Mouse (Mus musculus): ENCODE data around the gene Pigb. TPM values are rescaled to one million over a fixed set of nuclear protein-coding genes. Genes with fewer than 3 reads are reported as not detected.
A peak's percentile ranks its signal among the peaks of the same experiment; 100 is the strongest.

The Pigb gene
- polyA plus RNA-seq, 1 experiment: 8.2 TPM

DNA sequence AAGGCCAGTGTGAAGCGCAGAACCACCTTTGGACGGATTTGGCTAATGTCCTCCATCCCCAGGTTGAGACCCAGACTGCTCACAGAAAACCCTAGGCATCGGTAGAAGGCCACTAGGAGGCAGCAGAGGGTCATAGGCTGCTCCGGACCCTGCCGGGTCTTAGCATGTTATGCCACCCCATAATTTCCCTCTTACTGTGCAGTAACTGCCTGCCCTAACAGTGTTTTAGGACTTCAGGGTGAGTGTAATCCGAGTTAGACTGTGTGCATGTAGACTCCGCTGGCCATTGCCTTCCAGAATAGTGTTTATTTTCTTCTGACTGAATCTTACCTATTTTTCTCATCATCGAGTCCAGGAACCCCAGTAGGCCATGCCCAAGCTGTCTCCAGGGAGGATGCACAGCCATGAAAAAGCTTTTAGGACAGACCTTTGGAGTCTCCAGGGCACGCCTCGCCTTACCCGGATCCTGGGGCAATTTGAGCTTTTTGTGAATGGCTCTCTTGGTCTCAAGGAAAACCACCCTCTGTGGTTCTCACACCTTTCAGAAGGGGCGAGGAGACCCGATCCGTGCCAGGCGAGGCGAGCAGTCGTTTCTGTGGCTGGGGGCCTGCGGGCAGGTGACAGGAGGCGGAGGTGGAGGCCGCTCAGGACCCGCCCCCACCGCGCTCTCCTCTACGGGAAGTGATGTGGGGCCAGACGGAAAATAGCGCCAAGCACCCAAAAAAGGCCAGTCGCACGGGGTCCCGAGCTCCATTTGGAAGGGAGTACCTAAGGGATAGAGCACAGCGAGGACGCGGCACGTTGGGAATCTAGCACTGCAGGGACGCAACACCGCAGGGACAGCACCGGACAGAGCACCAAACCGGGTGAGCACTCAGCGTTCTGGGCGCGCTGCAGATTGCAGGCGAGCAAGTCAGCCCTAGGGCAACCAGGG lies 4.2 kb upstream of the Pigb start, which contains the start of gene Rab27a:
Gene Rab27a, plus strand, starts transcription at position 709 of the 934 bp plus-strand sequence.
- Histone ChIP-seq H3K36me3 (ENCODE audit: control insufficient read depth, insufficient read depth, low read length) (no peaks in the 10 kb centered on the region), H3K27me3 (ENCODE audit: control insufficient read depth, insufficient read depth, low read length) (no peaks in the 10 kb centered on the region), H3K4me3 (ENCODE audit: control insufficient read depth, insufficient read depth, low read length) (peak within 1 kb of the TSS; percentile 89), H3K4me1 (replicated peaks; ENCODE audit: control insufficient read depth, insufficient read depth, low read length) (peaks cover 17% of the 10 kb centered on the region), H3K27ac (ENCODE audit: control insufficient read depth, insufficient read depth, low read length) (peak within 1 kb of the TSS; percentile 53)
- TF ChIP-seq POLR2A (IDR thresholded peaks at IDR 0.05; ENCODE audit: control insufficient read depth, extremely low read depth, insufficient read depth, low read length, poor library complexity) (peak; percentile 33; the same call in 1 of the 2 replicates), CTCF (IDR thresholded peaks at IDR 0.05; ENCODE audit: borderline replicate concordance, control insufficient read depth, extremely low read depth, insufficient read depth, low read length, poor library complexity) (peak; percentile 90)
- under 1% methylated on average over 41 of the region's 41 CpGs for WGBS
- DNase-seq: peak; percentile 91

- H3K27me3 ChIP-seq (ENCODE audit: control insufficient read depth, insufficient read depth, low read length): no peaks in the 10 kb centered on the region
- peak overlapping the region; percentile 71 for H3K4me3 ChIP-seq (ENCODE audit: control insufficient read depth, insufficient read depth, low read length)
- no peaks in the 10 kb centered on the region for H3K36me3 ChIP-seq (ENCODE audit: control insufficient read depth, insufficient read depth, low read length)
- TF ChIP-seq POLR2A (IDR thresholded peaks at IDR 0.05; ENCODE audit: control insufficient read depth, extremely low read depth, insufficient read depth, low read length, poor library complexity) (peak; percentile 60; the same call in 1 of the 2 replicates), CTCF (IDR thresholded peaks at IDR 0.05; ENCODE audit: borderline replicate concordance, control insufficient read depth, extremely low read depth, insufficient read depth, low read length, poor library complexity) (no peak)
- DNase-seq: peak; percentile 95
- peaks cover 6% of the 10 kb centered on the region; the same call in 1 of the 2 replicates for H3K4me1 ChIP-seq (replicated peaks; ENCODE audit: control insufficient read depth, insufficient read depth, low read length)
- H3K27ac ChIP-seq (ENCODE audit: control insufficient read depth, insufficient read depth, low read length): no peak overlapping the region; the same call in 1 of the 2 replicates
- under 1% methylated on average over 49 of the region's 49 CpGs for WGBS
Measured at GRCm38 (mm10) chr9:73039222-73039945, 794 bp downstream of the Pigb start.

DNA sequence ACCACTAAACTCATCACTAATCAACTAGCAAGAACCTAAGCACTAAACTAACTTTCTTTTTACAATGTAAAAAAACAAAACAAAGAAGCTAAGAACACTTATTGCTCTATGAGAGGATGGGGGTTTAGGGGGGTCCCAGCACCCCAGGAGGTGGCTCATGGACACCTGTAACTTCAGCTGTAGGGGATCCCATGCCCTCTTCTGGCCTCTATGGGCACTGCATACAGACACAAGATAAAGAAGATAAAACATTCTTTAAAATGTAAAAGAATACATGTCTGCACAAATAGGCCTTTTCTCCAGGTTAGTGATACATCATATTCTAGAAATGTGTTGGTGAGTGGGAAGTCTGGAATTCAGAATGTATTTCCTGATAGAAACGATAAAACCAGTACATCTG lies 6.8 kb downstream of the Pigb start:
- H3K27me3 ChIP-seq (ENCODE audit: control insufficient read depth, insufficient read depth, low read length): no peaks in the 10 kb centered on the region
- H3K36me3 ChIP-seq (ENCODE audit: control insufficient read depth, insufficient read depth, low read length): no peaks in the 10 kb centered on the region; the same call in 1 of the 2 replicates
- DNase-seq: no peak
- TF ChIP-seq CTCF (IDR thresholded peaks at IDR 0.05; ENCODE audit: borderline replicate concordance, control insufficient read depth, extremely low read depth, insufficient read depth, low read length, poor library complexity): no peak
- no peak for TF ChIP-seq POLR2A (IDR thresholded peaks at IDR 0.05; ENCODE audit: control insufficient read depth, extremely low read depth, insufficient read depth, low read length, poor library complexity)
- WGBS: 100% methylated on average over 1 of the region's 1 CpGs
- H3K4me1 ChIP-seq (replicated peaks; ENCODE audit: control insufficient read depth, insufficient read depth, low read length): no peaks in the 10 kb centered on the region
- H3K27ac ChIP-seq (ENCODE audit: control insufficient read depth, insufficient read depth, low read length): no peak overlapping the region
- no peak overlapping the region for H3K4me3 ChIP-seq (ENCODE audit: control insufficient read depth, insufficient read depth, low read length)

DNA sequence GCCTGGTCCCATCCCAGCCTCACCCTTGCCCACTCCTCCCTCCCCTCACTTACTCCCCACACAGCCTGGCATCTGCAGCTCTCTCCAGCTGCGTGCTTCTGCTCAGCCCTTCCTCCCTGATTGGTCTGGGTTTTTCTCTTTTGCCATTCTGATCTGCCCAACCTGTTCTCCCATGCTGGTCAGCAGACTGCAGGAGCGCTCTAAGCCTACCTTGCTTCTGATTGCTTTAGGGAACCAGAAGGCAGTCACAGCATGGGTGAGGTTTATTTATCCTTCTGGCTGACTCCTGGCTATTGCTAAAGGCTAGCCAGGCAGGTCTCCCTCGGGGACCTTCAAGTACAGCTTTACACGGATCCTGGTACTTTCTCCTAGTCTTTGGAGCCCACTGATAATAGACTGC lies 8.8 kb downstream of the Pigb start:
- Histone ChIP-seq H3K27ac (ENCODE audit: control insufficient read depth, insufficient read depth, low read length) (no peak overlapping the region), H3K27me3 (ENCODE audit: control insufficient read depth, insufficient read depth, low read length) (no peaks in the 10 kb centered on the region), H3K36me3 (ENCODE audit: control insufficient read depth, insufficient read depth, low read length) (no peaks in the 10 kb centered on the region; the same call in 1 of the 2 replicates), H3K4me1 (replicated peaks; ENCODE audit: control insufficient read depth, insufficient read depth, low read length) (no peaks in the 10 kb centered on the region), H3K4me3 (ENCODE audit: control insufficient read depth, insufficient read depth, low read length) (no peak overlapping the region)
- no peak for DNase-seq
- TF ChIP-seq CTCF (IDR thresholded peaks at IDR 0.05; ENCODE audit: borderline replicate concordance, control insufficient read depth, extremely low read depth, insufficient read depth, low read length, poor library complexity) (no peak), POLR2A (IDR thresholded peaks at IDR 0.05; ENCODE audit: control insufficient read depth, extremely low read depth, insufficient read depth, low read length, poor library complexity) (no peak)
- 90% methylated on average over 4 of the region's 4 CpGs for whole genome bisulfite sequencing

GRCm38 (mm10) chr9:73030443-73030842 lies 9.7 kb downstream of the Pigb start:
- Histone ChIP-seq H3K27ac (ENCODE audit: control insufficient read depth, insufficient read depth, low read length) (no peak overlapping the region), H3K27me3 (ENCODE audit: control insufficient read depth, insufficient read depth, low read length) (no peaks in the 10 kb centered on the region), H3K4me3 (ENCODE audit: control insufficient read depth, insufficient read depth, low read length) (no peak overlapping the region), H3K36me3 (ENCODE audit: control insufficient read depth, insufficient read depth, low read length) (no peaks in the 10 kb centered on the region; the same call in 1 of the 2 replicates), H3K4me1 (replicated peaks; ENCODE audit: control insufficient read depth, insufficient read depth, low read length) (no peaks in the 10 kb centered on the region)
- TF ChIP-seq CTCF (IDR thresholded peaks at IDR 0.05; ENCODE audit: borderline replicate concordance, control insufficient read depth, extremely low read depth, insufficient read depth, low read length, poor library complexity) (no peak), POLR2A (IDR thresholded peaks at IDR 0.05; ENCODE audit: control insufficient read depth, extremely low read depth, insufficient read depth, low read length, poor library complexity) (no peak)
- no peak for DNase-seq
- WGBS: 98% methylated on average over 1 of the region's 1 CpGs

All from thymus, adult 2 months (tissue).